Mouse (Mus musculus) lung, embryonic 14.5 days (tissue): Measurements from ENCODE around the gene Ubap1l. TPM values are rescaled to one million over a fixed set of nuclear protein-coding genes. Genes with fewer than 3 reads are reported as not detected.

Experiments
- ATAC-seq: fragments of 200-750 bp; cut with Nextera tagmentation; 2 replicates; pipeline ENCODE4 v1.8.0; 2017; ENCODE audit warnings: mild to moderate bottlenecking, moderate TSS enrichment, moderate library complexity; ENCODE audit not compliant: insufficient read depth
- DNase-seq: peaks from one replicate; pipeline ENCODE4 v3.0.0-alpha.2; 2015
- H3K27ac ChIP-seq: fragments of 300-500 bp; sonication (generic); 2 replicates; pipeline ENCODE4 v1.5.1; 2014; ENCODE audit warnings: low read depth, mild to moderate bottlenecking, moderate library complexity
- H3K27me3 ChIP-seq: fragments of 300-500 bp; sonication (generic); 2 replicates; pipeline ENCODE4 v1.6.1; 2014; ENCODE audit warnings: low read length, control low read depth; ENCODE audit not compliant: insufficient read depth
- H3K36me3 ChIP-seq: fragments of 300-500 bp; sonication (generic); 2 replicates; pipeline ENCODE4 v1.6.1; 2014; ENCODE audit warnings: control low read depth; ENCODE audit not compliant: insufficient read depth
- H3K4me1 ChIP-seq: fragments of 300-500 bp; sonication (generic); 2 replicates; pipeline ENCODE4 v1.6.1; 2014; ENCODE audit warnings: antibody characterized with exemption, control low read depth; ENCODE audit not compliant: insufficient read depth
- H3K4me2 ChIP-seq: fragments of 300-500 bp; sonication (generic); 2 replicates; pipeline ENCODE4 v1.6.1; 2014; ENCODE audit warnings: mild to moderate bottlenecking
- H3K4me3 ChIP-seq: fragments of 300-500 bp; sonication (generic); 2 replicates; pipeline ENCODE4 v1.5.1; 2014; ENCODE audit warnings: low read depth, low read length
- H3K9ac ChIP-seq: fragments of 300-500 bp; sonication (generic); 2 replicates; pipeline ENCODE4 v1.6.1; 2014
- H3K9me3 ChIP-seq: fragments of 300-500 bp; sonication (generic); 2 replicates; pipeline ENCODE4 v1.6.1; 2016; ENCODE audit warnings: low read depth, low read length, control low read depth
- CTCF ChIP-seq: IDR thresholded peaks from 2 replicates; pipeline ENCODE4 v1.5.1; 2016; ENCODE audit warnings: antibody characterized with exemption, low read depth
- WGBS: fragments of 180-500 bp; shearing (Covaris S2); extraction: QIAGEN DNeasy Blood & Tissue Kit; methylation state at CpG from one replicate; pipeline ENCODE4 v1.1.7; 2014; 5-methylcytosine and 5-hydroxymethylcytosine counted together
- polyA plus RNA-seq: library from polyadenylated mRNA; unstranded; fragments of >200 nt; fragmentation: Nextera tagmentation; extraction: Ambion mirVana; gene quantifications from 2 replicates; pipeline ENCODE4 v1.2.1, GENCODE M21; 2014

The Ubap1l gene
- polyA plus RNA-seq, 1 experiment from 2014 or later, result 0.24 TPM

GRCm38 (mm10) chr9:65374468-65375162, 13.8 kb downstream of the Ubap1l start:
- DNase-seq, result no peak
- Histone ChIP-seq H3K9ac (no peak overlapping the region), H3K36me3 (peaks cover 6% of the 10 kb centered on the region; the same call in 1 of the 2 replicates), H3K4me2 (no peak overlapping the region), H3K27ac (peak overlapping the region; percentile 79; the same call in 1 of the 2 replicates), H3K9me3 (no peaks in the 10 kb centered on the region), H3K4me1 (no peaks in the 10 kb centered on the region), H3K27me3 (no peaks in the 10 kb centered on the region), H3K4me3 (no peak overlapping the region)
- 69% methylated on average over 5 of the region's 5 CpGs for WGBS
- TF ChIP-seq CTCF, result no peak
- ATAC-seq, result no peak

- Histone ChIP-seq H3K9ac (no peak overlapping the region), H3K27me3 (no peaks in the 10 kb centered on the region), H3K9me3 (no peaks in the 10 kb centered on the region), H3K27ac (peak overlapping the region; percentile 79), H3K4me3 (no peak overlapping the region), H3K4me1 (0 out of 2 replicates have a peak, but pooled peaks cover under 1% of the 10 kb centered on the region), H3K4me2 (no peak overlapping the region), H3K36me3 (peaks cover 6% of the 10 kb centered on the region; the same call in 1 of the 2 replicates)
- ATAC-seq, result peak; percentile 61
- peak; percentile 71 for DNase-seq
- 68% methylated on average over 9 of the region's 9 CpGs for WGBS
- 0 out of 2 replicates have a peak, but pooled peaks have one; percentile 15 for TF ChIP-seq CTCF
These were observed 14.5 kb downstream of the Ubap1l start for GRCm38 (mm10) chr9:65375163-65375934.

GRCm38 (mm10) chr9:65381017-65381590, 20.3 kb downstream of the Ubap1l start:
- H3K9ac ChIP-seq, result no peak overlapping the region
- H3K36me3 ChIP-seq, result 0 out of 2 replicates have a peak, but pooled peaks cover 2% of the 10 kb centered on the region
- peak overlapping the region; percentile 63; the same call in 1 of the 2 replicates for H3K27ac ChIP-seq
- TF ChIP-seq CTCF, result no peak
- H3K9me3 ChIP-seq, result no peaks in the 10 kb centered on the region
- H3K27me3 ChIP-seq, result no peaks in the 10 kb centered on the region
- DNase-seq, result no peak
- H3K4me1 ChIP-seq, result peaks cover 40% of the 10 kb centered on the region
- ATAC-seq, result peak; percentile 48
- no peak overlapping the region for H3K4me3 ChIP-seq
- H3K4me2 ChIP-seq, result no peak overlapping the region
- WGBS, result 42% methylated on average over 4 of the region's 4 CpGs

GRCm38 (mm10) chr9:65382031-65382750, 21.4 kb downstream of the Ubap1l start:
- Histone ChIP-seq H3K4me3 (no peak overlapping the region), H3K4me1 (peaks cover 41% of the 10 kb centered on the region), H3K9ac (no peak overlapping the region; the same call in 1 of the 2 replicates), H3K36me3 (no peaks in the 10 kb centered on the region), H3K27ac (peak overlapping the region; percentile 63; the same call in 1 of the 2 replicates), H3K9me3 (no peaks in the 10 kb centered on the region), H3K27me3 (no peaks in the 10 kb centered on the region), H3K4me2 (no peak overlapping the region)
- ATAC-seq (no peak), DNase-seq (no peak)
- TF ChIP-seq CTCF, result no peak
- WGBS, result 63% methylated on average over 6 of the region's 6 CpGs

GRCm38 (mm10) chr9:65382751-65383097, 21.9 kb downstream of the Ubap1l start:
- Histone ChIP-seq H3K4me3 (no peak overlapping the region), H3K36me3 (no peaks in the 10 kb centered on the region), H3K4me2 (no peak overlapping the region), H3K9me3 (no peaks in the 10 kb centered on the region), H3K27ac (0 out of 2 replicates have a peak overlapping the region, but pooled peaks have one; percentile 42), H3K4me1 (peaks cover 45% of the 10 kb centered on the region), H3K9ac (no peak overlapping the region; the same call in 1 of the 2 replicates), H3K27me3 (no peaks in the 10 kb centered on the region)
- WGBS, result 41% methylated on average over 3 of the region's 3 CpGs
- no peak for ATAC-seq
- TF ChIP-seq CTCF, result no peak
- no peak for DNase-seq

- Histone ChIP-seq H3K4me2 (no peak overlapping the region), H3K9ac (no peak overlapping the region), H3K36me3 (no peaks in the 10 kb centered on the region), H3K27me3 (no peaks in the 10 kb centered on the region), H3K4me3 (no peak overlapping the region), H3K4me1 (peaks cover 45% of the 10 kb centered on the region), H3K9me3 (no peaks in the 10 kb centered on the region), H3K27ac (peak overlapping the region; percentile 34; the same call in 1 of the 2 replicates)
- ATAC-seq (no peak), DNase-seq (peak; percentile 65)
- no peak for TF ChIP-seq CTCF
- 22% methylated on average over 3 of the region's 3 CpGs for WGBS
These were observed 23.4 kb downstream of the Ubap1l start for GRCm38 (mm10) chr9:65384276-65384675.
